Mouse (Mus musculus) layer of hippocampus, adult 9-11 months (tissue): ENCODE data around the gene Tnc.
"Not testable (repeated sequence)": the region's sequence is repeated elsewhere in the genome, so short reads cannot be mapped to it uniquely, and the experiment has no call there.

Experiments
- DNase-seq: peaks from one replicate; pipeline ENCODE4 v3.0.0; 2022

Tnc gene

GRCm38 (mm10) chr4:63961858-63962468 is 84.9 kb downstream of the Tnc start:
- no peak for DNase-seq

- no peak for DNase-seq
Measured at GRCm38 (mm10) chr4:63958601-63959000, 88.2 kb downstream of the Tnc start.

- DNase-seq, result no peak
Measured at GRCm38 (mm10) chr4:63950054-63950453, 96.8 kb downstream of the Tnc start.

- not testable (repeated sequence) for DNase-seq
Measured at GRCm38 (mm10) chr4:63948688-63949073, 98.1 kb downstream of the Tnc start.

DNA sequence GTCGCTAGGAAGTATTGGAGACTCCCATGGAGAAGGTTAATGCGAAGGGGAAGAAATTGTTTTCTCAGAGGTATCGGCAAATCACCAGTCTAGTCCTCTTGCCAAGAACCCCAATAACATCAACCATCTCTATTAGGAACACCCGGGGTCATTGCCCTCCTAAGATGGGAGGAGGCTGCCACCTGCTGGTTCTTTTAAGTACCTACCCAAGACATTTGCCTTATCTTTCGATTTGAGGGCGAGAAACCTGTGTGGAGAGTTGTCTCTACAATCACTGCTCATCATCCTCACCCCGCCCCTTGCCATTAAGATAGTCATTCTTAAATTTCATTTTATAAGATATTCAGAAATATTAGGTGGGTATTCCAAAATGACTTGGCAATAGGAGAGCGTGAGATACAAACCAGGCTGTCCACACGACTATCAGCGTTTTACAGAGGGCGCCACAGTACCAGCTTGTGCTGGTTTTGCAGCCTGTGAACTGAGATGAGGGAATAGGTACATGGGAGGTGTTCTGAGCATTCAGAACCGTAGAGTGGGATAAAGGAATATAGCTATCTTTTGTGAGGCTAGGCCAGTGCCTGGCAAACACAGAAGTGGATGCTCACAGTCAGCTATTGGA is 98.6 kb downstream of the Tnc start:
- DNase-seq, result peak; percentile 51

- no peak for DNase-seq
Measured at GRCm38 (mm10) chr4:63943813-63944212, 103.0 kb downstream of the Tnc start.

- DNase-seq, result no peak
Measured at GRCm38 (mm10) chr4:63942875-63943274, 103.9 kb downstream of the Tnc start.

DNA sequence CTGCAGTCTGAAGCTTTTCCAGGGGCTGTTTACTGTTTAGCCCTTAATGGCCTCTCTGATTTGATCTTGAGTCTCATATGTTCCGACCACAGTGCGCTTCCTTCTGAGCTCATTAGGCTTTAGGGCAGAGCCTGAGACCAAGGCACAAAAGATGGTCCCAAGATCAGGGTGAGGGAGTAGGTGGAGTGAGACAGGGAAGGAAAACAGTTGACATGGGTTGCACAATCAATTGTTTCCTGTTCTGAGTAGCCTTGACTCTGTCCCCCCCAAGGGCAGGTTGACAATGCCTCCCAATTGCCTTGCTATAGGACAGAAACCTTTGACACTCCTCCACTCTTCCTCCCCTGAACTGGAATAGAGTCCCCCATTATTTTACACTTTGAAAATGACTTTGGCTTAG is 105.4 kb downstream of the Tnc start:
- no peak for DNase-seq

- no peak for DNase-seq
Measured at GRCm38 (mm10) chr4:63939428-63939827, 107.4 kb downstream of the Tnc start.

DNA sequence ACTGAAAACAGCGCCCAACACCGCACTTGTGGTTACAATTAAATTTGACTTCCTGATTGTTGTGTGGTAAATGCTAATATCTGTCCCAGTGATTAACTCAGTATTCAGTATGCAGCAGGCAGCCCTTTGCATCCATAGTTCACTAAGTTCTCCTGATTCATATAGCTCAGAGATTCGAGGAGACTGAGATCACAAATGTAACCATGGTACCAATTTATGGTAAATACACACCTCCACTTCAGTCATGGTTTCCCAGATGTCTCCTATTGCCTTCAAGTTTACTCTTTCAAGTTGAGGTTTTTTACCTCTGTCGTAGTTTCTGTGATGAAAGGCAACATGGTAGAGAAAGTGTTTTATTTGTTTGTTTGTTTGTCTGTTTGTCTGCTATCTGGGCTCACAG is 110.9 kb downstream of the Tnc start:
- DNase-seq, result no peak

GRCm38 (mm10) chr4:63935314-63935713 is 111.5 kb downstream of the Tnc start:
- no peak for DNase-seq

GRCm38 (mm10) chr4:63930863-63931262 is 116.0 kb downstream of the Tnc start:
- DNase-seq, result no peak

GRCm38 (mm10) chr4:63929490-63929889 is 117.3 kb downstream of the Tnc start:
- no peak for DNase-seq

- DNase-seq, result no peak
Measured at GRCm38 (mm10) chr4:63928192-63928591, 118.6 kb downstream of the Tnc start.

- DNase-seq, result no peak
Measured at GRCm38 (mm10) chr4:63917181-63917580, 129.6 kb downstream of the Tnc start.

DNA sequence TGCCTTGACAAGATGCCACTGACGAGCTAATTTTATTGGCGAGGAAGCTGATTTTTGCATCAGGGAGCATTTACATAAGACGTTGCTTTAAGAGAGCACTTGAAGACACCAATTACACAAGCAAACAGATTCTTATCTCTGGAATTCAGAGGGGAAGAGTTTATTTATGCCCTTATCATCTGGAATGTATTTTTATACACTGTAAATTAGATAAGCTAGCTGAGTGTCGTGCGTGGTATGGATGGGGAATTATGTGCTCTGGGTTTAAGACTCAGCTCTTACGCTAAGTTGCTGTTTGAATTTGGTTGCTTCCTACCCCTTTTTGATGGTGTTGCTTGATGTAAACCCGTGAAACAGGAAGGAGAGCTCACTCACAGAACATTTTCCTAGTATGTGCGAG is 130.1 kb downstream of the Tnc start:
- no peak for DNase-seq

- DNase-seq, result no peak
Measured at GRCm38 (mm10) chr4:63916288-63916687, 130.5 kb downstream of the Tnc start.
